Mouse (Mus musculus): ENCODE measurements around the gene Pbld2.

DNA sequence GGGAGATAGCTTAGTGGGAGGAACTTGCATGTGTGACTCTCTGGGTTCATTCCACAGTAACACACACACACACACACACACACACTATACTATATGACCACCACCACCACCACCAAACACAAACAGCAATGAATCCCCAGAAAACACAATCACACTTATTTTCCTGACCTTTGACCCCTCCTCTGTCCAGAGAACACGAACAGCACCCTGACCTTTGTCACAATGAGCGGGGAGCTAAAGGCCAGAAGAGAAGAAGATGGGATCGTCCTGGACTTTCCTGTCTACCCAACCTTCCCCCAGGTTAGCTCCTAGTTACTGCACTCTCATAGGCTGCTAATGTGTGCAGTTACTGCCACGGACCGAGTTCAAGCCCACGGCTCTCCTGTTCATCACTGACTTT lies 27.9 kb downstream of the Pbld2 start:
- TF ChIP-seq E2F4 (IDR thresholded peaks at IDR 0.05; ENCODE audit: insufficient replicate concordance, low read depth, low read length), result no peak
- no peak for TF ChIP-seq MYC (IDR thresholded peaks at IDR 0.05; ENCODE audit: low read depth, low read length)
- no peak for TF ChIP-seq ETS1 (conservative IDR thresholded peaks at IDR 0.05; ENCODE audit: low read depth, low read length)
- TF ChIP-seq ELF1 (IDR thresholded peaks at IDR 0.05; ENCODE audit: low read depth, low read length), result no peak
- no peak for TF ChIP-seq TBP (conservative IDR thresholded peaks at IDR 0.05; ENCODE audit: low read depth, low read length)
- TF ChIP-seq PAX5 (IDR thresholded peaks at IDR 0.05; ENCODE audit: low read length), result no peak
- TF ChIP-seq ZNF384 (IDR thresholded peaks at IDR 0.05; ENCODE audit: low read depth, low read length), result no peak

Data from CH12.LX (cell line).